Comparison of ENCODE assay signal across 22 mouse cellular contexts in the genomic region with DNA sequence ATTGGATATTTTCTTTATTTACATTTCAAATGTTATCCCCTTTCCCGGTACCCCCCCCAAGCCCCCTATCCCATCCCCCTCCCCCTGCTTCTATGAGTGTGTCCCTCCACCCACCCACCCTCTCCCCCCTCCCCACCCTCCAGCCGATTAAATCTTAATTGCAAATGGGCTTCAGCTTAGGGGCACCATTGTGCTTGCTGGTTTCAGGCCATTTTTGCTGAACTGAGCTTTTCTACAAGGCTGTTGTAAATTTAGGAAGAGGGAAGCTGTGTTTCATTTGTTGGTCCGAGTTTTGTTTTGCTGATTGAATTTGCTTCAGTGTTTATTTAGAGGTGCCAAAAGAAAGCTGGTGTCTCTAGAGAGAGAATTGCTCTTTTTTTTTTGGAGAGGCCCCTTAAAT.
DNase-seq lines count a peak whose midpoint lies in the region; ATAC-seq and TF ChIP-seq lines count a peak whose summit lies in the region.
"Had no signal": no experiment of that assay in that cellular context is flagged by ENCODE, and none has a peak within 500 bp of the region (broad histone marks: within the 10 kb centered on the region; RNA-seq: fewer than 3 reads in every experiment).

No protein-coding gene starts in this region.

- DNase-seq in midbrain, embryonic 11.5 days (ENCODE audit: low spot score, missing footprints): peak; percentile 82
- no peak for DNase-seq in midbrain, postnatal 0 days (ENCODE audit: low spot score)
- DNase-seq in brain, embryonic 14.5 days (ENCODE audit: low read depth): peak; percentile 55
- no peak for DNase-seq in layer of hippocampus, adult 9-11 months
- DNase-seq: adrenal gland, adult 2 months; adrenal gland, postnatal 10 days; adrenal gland, postnatal 25 days; cerebellum, adult 11 months; cerebellum, adult 18-20 months; cerebellum, adult 8-10 months; cerebellum, adult 9-11 months; cerebellum, postnatal 14 days; cerebellum, postnatal 36 days; embryo, embryonic 11 days had no signal

- no peaks in the 10 kb centered on the region for H3K27me3 ChIP-seq in forebrain, embryonic 16.5 days (replicated peaks; ENCODE audit: control insufficient read depth, insufficient read depth, low read length)
- H3K27me3 ChIP-seq in forebrain, embryonic 15.5 days: no peaks in the 10 kb centered on the region
- H3K27me3 ChIP-seq in midbrain, embryonic 11.5 days (ENCODE audit: control insufficient read depth, insufficient read depth, low read length): peaks cover 9% of the 10 kb centered on the region
- H3K27me3 ChIP-seq in midbrain, postnatal 0 days (ENCODE audit: insufficient read depth, low read length): no peaks in the 10 kb centered on the region
- H3K27me3 ChIP-seq: embryonic facial prominence, embryonic 15.5 days had no signal

- WGBS in forebrain, embryonic 16.5 days: 38% methylated on average over 2 of the region's 3 CpGs
- WGBS in forebrain, embryonic 15.5 days: 31% methylated on average over 3 of the region's 3 CpGs
- WGBS in midbrain, embryonic 11.5 days: 44% methylated on average over 3 of the region's 3 CpGs
- 35% methylated on average over 3 of the region's 3 CpGs for WGBS in midbrain, postnatal 0 days

- TF ChIP-seq CTCF in midbrain, postnatal 0 days (IDR thresholded peaks at IDR 0.05): no peak
- no peak for TF ChIP-seq CTCF in bone marrow macrophage, adult 2 months (IDR thresholded peaks at IDR 0.05; ENCODE audit: low read depth, low read length)
- TF ChIP-seq CTCF in brain, embryonic 14.5 days (IDR thresholded peaks at IDR 0.05; ENCODE audit: borderline replicate concordance, extremely low read depth, insufficient read depth, insufficient read length): no peak

- ATAC-seq in forebrain, embryonic 16.5 days: 0 out of 2 replicates have a peak, but pooled peaks have one; percentile 39
- no peak for ATAC-seq in forebrain, embryonic 15.5 days (replicated peaks)
- no peak for ATAC-seq in midbrain, embryonic 11.5 days (ENCODE audit: low FRiP score)
- no peak for ATAC-seq in midbrain, postnatal 0 days (ENCODE audit: low FRiP score)

- H3K27ac ChIP-seq in forebrain, embryonic 16.5 days (ENCODE audit: low read length): no peak overlapping the region
- no peak overlapping the region for H3K27ac ChIP-seq in forebrain, embryonic 15.5 days (replicated peaks)
- no peak overlapping the region; the same call in 1 of the 2 replicates for H3K27ac ChIP-seq in midbrain, embryonic 11.5 days (ENCODE audit: low read depth, low read length)
- H3K27ac ChIP-seq in midbrain, postnatal 0 days (ENCODE audit: low read depth, low read length): no peak overlapping the region
- peak overlapping the region; percentile 33; the same call in 1 of the 2 replicates for H3K27ac ChIP-seq in bone marrow macrophage, adult 2 months (ENCODE audit: insufficient read depth, low read depth, low read length)
- H3K27ac ChIP-seq: embryonic facial prominence, embryonic 13.5 days; embryonic facial prominence, embryonic 15.5 days; forebrain, embryonic 10.5 days; forebrain, embryonic 12.5 days had no signal

- H3K4me3 ChIP-seq in forebrain, embryonic 16.5 days (replicated peaks; ENCODE audit: low read length): no peak overlapping the region
- H3K4me3 ChIP-seq in forebrain, embryonic 15.5 days: no peak overlapping the region
- no peak overlapping the region for H3K4me3 ChIP-seq in midbrain, embryonic 11.5 days (ENCODE audit: low read depth, low read length)
- no peak overlapping the region for H3K4me3 ChIP-seq in midbrain, postnatal 0 days (ENCODE audit: low read depth, low read length)
- no peak overlapping the region for H3K4me3 ChIP-seq in bone marrow macrophage, adult 2 months (ENCODE audit: insufficient read depth, low read length)
- H3K4me3 ChIP-seq: embryonic facial prominence, embryonic 13.5 days; embryonic facial prominence, embryonic 15.5 days; erythroblast, embryonic 14.5 days; forebrain, embryonic 10.5 days; forebrain, embryonic 12.5 days had no signal

- peaks cover 3% of the 10 kb centered on the region for H3K4me1 ChIP-seq in forebrain, embryonic 16.5 days (replicated peaks; ENCODE audit: control insufficient read depth, insufficient read depth, low read length)
- H3K4me1 ChIP-seq in forebrain, embryonic 15.5 days: no peaks in the 10 kb centered on the region
- no peaks in the 10 kb centered on the region for H3K4me1 ChIP-seq in midbrain, embryonic 11.5 days (ENCODE audit: control insufficient read depth, insufficient read depth, low read length)
- H3K4me1 ChIP-seq in midbrain, postnatal 0 days (ENCODE audit: insufficient read depth, low read length): no peaks in the 10 kb centered on the region
- H3K4me1 ChIP-seq in bone marrow macrophage, adult 2 months (ENCODE audit: control insufficient read depth, insufficient read depth, low read length): peaks cover 36% of the 10 kb centered on the region
- H3K4me1 ChIP-seq: embryonic facial prominence, embryonic 15.5 days; forebrain, embryonic 10.5 days; forebrain, embryonic 12.5 days had no signal

- TF ChIP-seq POLR2A in bone marrow macrophage, adult 2 months (IDR thresholded peaks at IDR 0.05; ENCODE audit: borderline replicate concordance, low read depth, low read length): no peak
- no peak for TF ChIP-seq POLR2A in brain, embryonic 14.5 days (IDR thresholded peaks at IDR 0.05; ENCODE audit: borderline replicate concordance, extremely low read depth, insufficient read depth, insufficient read length, poor library complexity, severe bottlenecking)

- H3K4me2 ChIP-seq in forebrain, embryonic 16.5 days (ENCODE audit: low read length): no peak overlapping the region
- H3K4me2 ChIP-seq in forebrain, embryonic 15.5 days (replicated peaks): no peak overlapping the region
- H3K4me2 ChIP-seq in midbrain, embryonic 11.5 days: no peak overlapping the region
- H3K4me2 ChIP-seq in midbrain, postnatal 0 days (ENCODE audit: low read depth, low read length, poor library complexity, severe bottlenecking): no peak overlapping the region
- H3K4me2 ChIP-seq: embryonic facial prominence, embryonic 13.5 days; embryonic facial prominence, embryonic 15.5 days; forebrain, embryonic 12.5 days had no signal

- no peak overlapping the region for H3K9ac ChIP-seq in forebrain, embryonic 16.5 days (replicated peaks; ENCODE audit: low read depth, low read length)
- H3K9ac ChIP-seq in forebrain, embryonic 15.5 days (replicated peaks): no peak overlapping the region
- no peak overlapping the region for H3K9ac ChIP-seq in midbrain, embryonic 11.5 days (ENCODE audit: low read length)
- no peak overlapping the region for H3K9ac ChIP-seq in midbrain, postnatal 0 days (replicated peaks; ENCODE audit: low read length, poor library complexity, severe bottlenecking)
- H3K9ac ChIP-seq: embryonic facial prominence, embryonic 13.5 days; embryonic facial prominence, embryonic 15.5 days; forebrain, embryonic 12.5 days had no signal

- H3K9me3 ChIP-seq in forebrain, embryonic 16.5 days (ENCODE audit: control insufficient read depth, low read length): no peaks in the 10 kb centered on the region
- H3K9me3 ChIP-seq in forebrain, embryonic 15.5 days: no peaks in the 10 kb centered on the region
- no peaks in the 10 kb centered on the region for H3K9me3 ChIP-seq in midbrain, embryonic 11.5 days (ENCODE audit: control insufficient read depth, low read length)
- H3K9me3 ChIP-seq in midbrain, postnatal 0 days (ENCODE audit: low read length): no peaks in the 10 kb centered on the region
- H3K9me3 ChIP-seq: embryonic facial prominence, embryonic 13.5 days; embryonic facial prominence, embryonic 15.5 days; forebrain, embryonic 10.5 days; forebrain, embryonic 12.5 days had no signal

- no peaks in the 10 kb centered on the region for H3K36me3 ChIP-seq in forebrain, embryonic 16.5 days (ENCODE audit: control insufficient read depth, insufficient read depth)
- no peaks in the 10 kb centered on the region for H3K36me3 ChIP-seq in forebrain, embryonic 15.5 days
- H3K36me3 ChIP-seq in midbrain, embryonic 11.5 days (ENCODE audit: control insufficient read depth, insufficient read depth, low read length): no peaks in the 10 kb centered on the region
- no peaks in the 10 kb centered on the region for H3K36me3 ChIP-seq in midbrain, postnatal 0 days (ENCODE audit: insufficient read depth, low read length)
- H3K36me3 ChIP-seq: embryonic facial prominence, embryonic 13.5 days; embryonic facial prominence, embryonic 15.5 days; forebrain, embryonic 10.5 days; forebrain, embryonic 12.5 days had no signal

Comparison
In these comparisons a context has a peak if more than half of its experiments do, and no peak if none do; other contexts are left out.
1. DNase-seq: peak in midbrain, embryonic 11.5 days (single experiment) and brain, embryonic 14.5 days (single experiment); none in midbrain, postnatal 0 days (single experiment) and layer of hippocampus, adult 9-11 months (single experiment).